In the genomic region with DNA sequence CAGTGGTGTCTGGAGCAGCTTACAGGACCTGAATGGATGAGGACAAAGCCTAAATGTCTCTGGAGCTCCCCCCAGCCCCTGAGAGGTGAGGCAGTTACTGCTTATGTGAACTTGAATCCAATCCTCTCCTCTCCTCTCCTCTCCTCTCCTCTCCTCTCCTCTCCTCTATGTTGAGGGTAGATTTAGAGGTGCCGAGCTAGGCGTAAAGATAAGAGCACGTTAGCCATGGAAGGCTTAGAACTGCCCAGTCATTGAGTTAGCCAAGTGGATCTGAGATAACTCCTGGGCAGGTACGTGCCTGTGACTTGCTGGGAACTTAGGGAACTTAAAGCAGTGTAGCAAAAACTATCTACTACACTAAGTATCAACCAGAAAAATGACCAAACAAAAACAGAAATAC, we compare ENCODE assay signal across 14 mouse cellular contexts.
"Had no signal": no experiment of that assay in that cellular context is flagged by ENCODE, and none has a peak within 500 bp of the region (broad histone marks: within the 10 kb centered on the region; RNA-seq: fewer than 3 reads in every experiment).

No protein-coding gene starts in this region.

- H3K27me3 ChIP-seq: midbrain, embryonic 13.5 days; midbrain, embryonic 15.5 days; neural tube, embryonic 12.5 days; stomach, embryonic 15.5 days had no signal

- H3K9me3 ChIP-seq: midbrain, embryonic 13.5 days; midbrain, embryonic 15.5 days; neural tube, embryonic 12.5 days; stomach, embryonic 15.5 days had no signal

- H3K4me3 ChIP-seq: midbrain, embryonic 13.5 days; midbrain, embryonic 15.5 days; neural tube, embryonic 12.5 days; stomach, embryonic 15.5 days had no signal

- H3K36me3 ChIP-seq: midbrain, embryonic 15.5 days; neural tube, embryonic 12.5 days; stomach, embryonic 15.5 days had no signal

- DNase-seq: lung, adult 18-20 months; lung, embryonic 14.5 days; lung, postnatal 10 days; lung, postnatal 4 days; right cerebral cortex, postnatal 14 days; thymus, adult 2 months; thymus, postnatal 25 days; thymus, postnatal 4 days had no signal

- H3K9ac ChIP-seq: lung, embryonic 14.5 days; midbrain, embryonic 13.5 days; midbrain, embryonic 15.5 days; neural tube, embryonic 12.5 days; stomach, embryonic 15.5 days had no signal

- H3K4me2 ChIP-seq: lung, embryonic 14.5 days; midbrain, embryonic 11.5 days; midbrain, embryonic 13.5 days; midbrain, embryonic 15.5 days; neural tube, embryonic 12.5 days; stomach, embryonic 15.5 days had no signal

- ATAC-seq: midbrain, embryonic 13.5 days; midbrain, embryonic 15.5 days had no signal

- H3K4me1 ChIP-seq: stomach, embryonic 15.5 days had no signal

- H3K27ac ChIP-seq: midbrain, embryonic 13.5 days; midbrain, embryonic 15.5 days; neural tube, embryonic 12.5 days; stomach, embryonic 15.5 days; stomach, postnatal 0 days had no signal
